Mouse (Mus musculus) gastrocnemius, postnatal 10 days (tissue): ENCODE measurements at regions not wholly inside any gene's neighbourhood (a gene's known extent, or its start where the extent isn't known, plus 50 kb on each side); places are given as distances from the start of the nearest gene placed in this dataset.

ENCODE experiments used
- DNase-seq: peaks from one replicate; pipeline ENCODE4 v3.0.0; 2021; ENCODE audit warnings: mixed read lengths

GRCm38 (mm10) chr8:10711474-10711873, 296.8 kb downstream of the Irs2 start:
- DNase-seq: no peak

GRCm38 (mm10) chr8:10708509-10708908, 299.7 kb downstream of the Irs2 start:
- DNase-seq: no peak

- no peak for DNase-seq
Observed at GRCm38 (mm10) chr8:10707122-10707521, 301.1 kb downstream of the Irs2 start.

GRCm38 (mm10) chr8:10705909-10706308, 302.3 kb downstream of the Irs2 start:
- DNase-seq: no peak

- DNase-seq: no peak
Observed at GRCm38 (mm10) chr8:10702755-10703154, 305.5 kb downstream of the Irs2 start.

GRCm38 (mm10) chr8:10702248-10702647, 306.0 kb downstream of the Irs2 start:
- no peak for DNase-seq

- DNase-seq: no peak
Observed at GRCm38 (mm10) chr8:10701648-10702061, 306.6 kb downstream of the Irs2 start.

GRCm38 (mm10) chr8:10701226-10701625, 307.0 kb downstream of the Irs2 start:
- no peak for DNase-seq

GRCm38 (mm10) chr8:10699669-10700068, 308.6 kb downstream of the Irs2 start:
- no peak for DNase-seq

- DNase-seq: no peak
Observed at GRCm38 (mm10) chr8:10695181-10695580, 313.1 kb downstream of the Irs2 start.

- DNase-seq: no peak
Observed at GRCm38 (mm10) chr8:10690659-10691058, 317.6 kb downstream of the Irs2 start.

GRCm38 (mm10) chr8:10689881-10690280, 318.4 kb downstream of the Irs2 start:
- no peak for DNase-seq

- no peak for DNase-seq
Observed at GRCm38 (mm10) chr8:10687867-10688561, 320.2 kb downstream of the Irs2 start.
